Mouse (Mus musculus) liver, adult 2 months (tissue): Measurements from ENCODE around the gene Slc12a8.

Experiments
- CTCF ChIP-seq: fragments of 200-500 bp; IDR thresholded peaks from 2 replicates; pipeline ENCODE4 v1.5.1; 2011; ENCODE audit warnings: low read depth, low read length, control low read depth
- POLR2A ChIP-seq: fragments of 200-500 bp; IDR thresholded peaks from 2 replicates; pipeline ENCODE4 v1.6.1; 2011; ENCODE audit warnings: low read length, control low read depth; ENCODE audit not compliant: insufficient read depth; ENCODE audit errors: extremely low read depth

GRCm38 (mm10) chr16:33609554-33609953 lies 92.4 kb downstream of the Slc12a8 start:
- TF ChIP-seq CTCF (no peak), POLR2A (no peak)
